Mouse (Mus musculus): ENCODE results near the gene B4galnt1. TPM values are rescaled to one million over a fixed set of nuclear protein-coding genes. Genes with fewer than 3 reads are reported as not detected.

The B4galnt1 gene
- total RNA-seq, 1 experiment from 2014 or later = 246 TPM

DNA sequence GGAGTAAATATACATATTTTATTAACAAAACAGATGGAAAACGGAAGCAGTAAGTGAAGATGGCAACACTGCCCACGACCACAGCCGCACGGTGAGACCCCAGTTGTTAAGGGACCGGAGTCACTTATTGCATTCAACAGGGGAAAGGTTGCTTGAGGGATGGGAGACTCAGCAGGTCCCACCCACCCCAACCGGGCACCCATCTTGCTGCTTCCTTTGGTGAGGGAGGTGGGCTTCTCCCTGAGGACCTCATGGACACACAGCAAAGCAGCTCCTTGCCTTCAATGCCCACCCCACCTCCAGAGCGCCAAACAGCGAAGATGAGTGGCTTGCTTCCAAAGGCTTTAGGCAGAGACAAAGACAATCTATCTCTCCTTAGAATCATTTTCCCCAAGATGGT is 32.1 kb downstream of the B4galnt1 start:
- no peak for ATAC-seq (ENCODE audit: extremely low read depth, insufficient number of reproducible peaks, low FRiP score, poor library complexity, severe bottlenecking)

DNA sequence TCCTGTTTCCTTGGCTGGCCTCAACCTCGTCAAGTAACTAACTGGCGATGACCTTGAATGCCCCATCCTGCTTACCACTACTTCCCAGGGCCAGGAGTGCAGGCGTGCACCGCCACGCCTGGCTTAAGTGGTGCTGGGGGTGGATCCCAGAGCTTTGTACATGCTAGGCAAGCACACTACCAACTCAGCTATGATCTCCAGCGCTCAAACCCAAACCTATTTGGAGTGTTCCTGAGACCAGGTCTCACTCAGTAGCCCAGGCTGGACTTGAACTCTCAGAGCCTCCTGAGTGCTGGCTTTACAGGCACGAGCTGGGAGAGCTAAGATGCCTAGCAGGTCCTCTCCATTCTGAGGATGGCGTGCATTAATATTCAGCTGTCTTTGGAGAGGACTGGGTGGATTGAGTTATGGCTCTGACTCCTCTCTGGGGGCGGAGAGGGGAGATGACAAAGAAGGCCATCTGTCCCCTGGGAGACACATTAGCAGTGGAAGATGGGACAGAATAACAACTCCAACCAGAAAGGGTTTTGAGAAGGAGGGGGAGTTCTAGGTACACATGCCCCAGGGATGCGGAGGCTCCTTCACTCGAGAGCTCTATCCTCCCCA is 32.6 kb downstream of the B4galnt1 start:
- no peak for ATAC-seq (ENCODE audit: extremely low read depth, insufficient number of reproducible peaks, low FRiP score, poor library complexity, severe bottlenecking)

DNA sequence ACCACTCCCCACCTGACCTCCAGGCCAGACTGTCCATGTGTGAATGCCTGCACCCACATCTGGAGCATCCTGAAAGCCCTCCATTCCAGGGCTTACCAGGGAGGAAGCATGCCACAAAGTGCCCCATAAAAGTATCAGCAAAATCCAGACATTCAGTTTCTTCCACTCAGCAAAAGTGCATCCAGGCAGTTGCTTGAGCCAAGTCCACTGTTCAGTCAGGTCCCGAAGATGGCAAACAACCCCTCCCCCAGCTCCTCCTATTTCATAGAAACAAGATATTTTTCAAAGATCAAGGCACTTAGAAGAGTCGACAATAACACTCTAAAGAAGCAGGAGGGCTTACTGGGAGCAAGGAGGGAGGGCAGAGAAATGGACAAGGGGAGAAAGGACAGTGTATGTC is 33.5 kb downstream of the B4galnt1 start:
- ATAC-seq (ENCODE audit: extremely low read depth, insufficient number of reproducible peaks, low FRiP score, poor library complexity, severe bottlenecking) = no peak

DNA sequence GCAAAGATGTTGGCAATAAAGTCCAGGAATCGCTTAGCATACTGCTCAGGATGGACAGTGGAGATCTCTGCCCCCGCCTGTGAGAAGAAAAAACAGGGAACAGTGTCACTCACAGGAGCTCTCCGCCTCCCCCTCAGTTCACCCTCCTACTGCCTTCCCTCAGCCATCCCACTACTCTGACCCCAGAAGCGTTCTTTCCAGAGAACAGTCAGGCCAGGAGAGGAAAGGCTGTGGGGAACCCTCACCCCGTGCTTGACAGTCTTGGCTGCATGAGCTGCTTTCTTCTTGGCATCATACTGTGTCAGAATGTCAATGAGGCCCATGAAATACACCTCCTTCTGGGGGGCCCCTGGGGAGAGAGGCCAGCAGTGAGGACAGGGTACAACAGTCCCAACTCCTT is 34.0 kb downstream of the B4galnt1 start:
- ATAC-seq (ENCODE audit: extremely low read depth, insufficient number of reproducible peaks, low FRiP score, poor library complexity, severe bottlenecking) = no peak

DNA sequence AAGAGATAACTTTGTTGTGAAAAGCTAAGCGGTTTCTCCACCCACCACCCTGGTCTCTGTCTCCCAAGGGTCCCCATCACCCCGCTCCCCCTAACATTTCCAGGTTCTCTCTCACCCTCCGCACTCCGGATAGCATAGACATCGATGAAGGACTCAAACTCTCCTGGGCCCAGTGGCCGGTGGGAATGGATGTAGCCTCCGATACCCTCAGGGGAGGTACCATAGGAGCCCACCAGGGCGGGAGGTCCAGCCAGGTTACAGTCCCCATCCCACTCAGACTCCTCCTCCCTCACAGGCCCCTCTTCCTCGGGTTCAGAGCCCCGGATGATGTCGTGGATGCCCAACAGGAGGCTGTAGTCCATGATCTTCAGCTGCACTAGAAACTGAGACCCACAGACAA is 34.4 kb downstream of the B4galnt1 start:
- ATAC-seq (ENCODE audit: extremely low read depth, insufficient number of reproducible peaks, low FRiP score, poor library complexity, severe bottlenecking) = no peak

DNA sequence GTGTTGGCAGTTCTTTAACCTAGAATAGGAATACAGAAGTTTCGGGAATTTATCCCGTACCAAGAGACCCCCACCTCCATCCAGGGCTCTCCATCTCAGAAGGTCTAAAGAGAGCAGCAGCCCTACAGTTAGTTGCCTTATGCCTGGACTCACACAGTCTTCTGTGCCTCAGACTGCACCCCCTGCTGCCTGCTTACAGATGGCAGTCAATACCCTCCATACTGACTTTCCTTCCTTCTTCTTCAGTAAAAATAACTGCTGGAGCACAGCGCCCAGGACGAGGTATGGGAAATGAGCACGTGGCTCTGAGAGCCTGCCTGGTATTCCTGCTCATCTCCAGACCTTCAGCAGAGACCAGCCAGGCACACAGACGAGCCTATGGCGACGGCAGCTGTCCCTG is 35.3 kb downstream of the B4galnt1 start:
- no peak for ATAC-seq (ENCODE audit: extremely low read depth, insufficient number of reproducible peaks, low FRiP score, poor library complexity, severe bottlenecking)

DNA sequence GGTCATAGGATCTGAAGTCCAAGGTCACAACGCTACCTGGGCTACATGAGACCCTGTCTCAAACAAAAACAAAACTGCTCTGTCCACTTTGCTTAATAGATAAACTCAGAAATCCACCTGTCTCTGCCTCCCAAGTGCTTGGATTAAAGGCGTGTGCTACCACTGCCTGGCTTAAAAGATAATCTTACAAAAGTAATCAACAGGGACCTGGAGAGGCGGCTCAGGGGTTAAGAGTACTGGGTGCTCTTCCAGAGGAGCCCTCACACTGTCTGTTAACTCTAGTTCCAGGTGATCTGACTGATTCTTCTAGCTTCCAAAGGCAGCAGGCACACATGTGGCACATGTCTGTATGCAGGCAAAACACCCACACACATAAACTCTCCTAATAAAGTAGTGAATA is 38.1 kb downstream of the B4galnt1 start:
- ATAC-seq (ENCODE audit: extremely low read depth, insufficient number of reproducible peaks, low FRiP score, poor library complexity, severe bottlenecking) = no peak

DNA sequence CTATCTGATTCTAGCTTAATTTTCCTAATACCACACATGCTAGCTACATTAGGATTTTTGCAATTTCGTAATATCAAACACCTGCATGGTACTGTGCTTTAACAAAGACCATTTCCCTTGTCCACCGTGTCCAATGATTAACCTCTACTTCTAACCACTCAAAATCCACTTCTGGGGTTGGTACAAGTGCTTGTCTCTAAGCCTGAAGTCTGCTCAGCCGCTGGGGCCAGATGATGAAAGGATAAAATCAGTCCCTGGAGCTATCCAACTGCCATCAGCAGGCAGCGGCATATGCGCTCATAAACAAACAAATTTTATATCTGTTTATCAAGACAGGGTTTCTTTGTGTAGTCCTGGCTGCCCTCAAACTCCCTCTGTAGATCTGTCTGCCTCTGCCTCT is 39.6 kb downstream of the B4galnt1 start:
- no peak for ATAC-seq (ENCODE audit: extremely low read depth, insufficient number of reproducible peaks, low FRiP score, poor library complexity, severe bottlenecking)

DNA sequence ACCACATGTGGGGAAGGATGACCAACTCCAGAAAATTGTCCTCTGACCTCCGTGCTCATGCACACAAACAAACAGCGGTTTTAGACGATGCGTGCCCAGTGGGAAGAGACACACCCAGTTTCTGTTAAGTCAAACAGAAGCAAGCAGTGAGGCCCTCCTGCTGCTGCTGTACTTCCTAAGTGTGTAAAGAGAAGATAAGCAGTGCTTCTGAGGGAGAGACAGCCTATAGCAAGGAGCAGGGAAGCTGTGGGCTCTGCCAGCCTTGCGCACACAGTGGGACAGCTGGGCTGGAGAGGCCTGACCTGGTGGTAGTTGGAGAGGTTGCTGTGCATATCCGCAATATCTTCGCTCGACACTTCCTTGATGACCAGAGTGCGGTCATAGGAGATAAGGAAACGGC is 40.3 kb downstream of the B4galnt1 start:
- no peak for ATAC-seq (ENCODE audit: extremely low read depth, insufficient number of reproducible peaks, low FRiP score, poor library complexity, severe bottlenecking)

DNA sequence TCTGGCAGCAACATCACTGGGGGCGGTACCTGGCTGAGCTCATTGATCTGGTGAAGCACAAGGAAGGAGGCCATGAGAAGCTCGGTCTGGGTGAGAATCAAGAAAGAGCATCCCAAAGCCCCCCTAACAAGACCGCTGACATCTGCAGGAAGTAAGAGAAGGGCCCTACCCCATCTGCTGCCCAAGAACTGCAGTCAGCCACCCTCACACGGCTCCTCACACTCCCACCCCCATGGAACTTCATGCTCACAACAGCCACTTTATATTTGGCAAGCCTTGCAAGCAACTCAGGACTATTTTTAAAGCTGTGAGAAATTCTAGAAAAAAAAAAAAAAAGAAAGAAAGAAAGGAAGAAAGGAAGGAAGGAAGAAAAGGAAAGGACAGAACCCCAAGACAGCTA is 43.9 kb downstream of the B4galnt1 start:
- ATAC-seq (ENCODE audit: extremely low read depth, insufficient number of reproducible peaks, low FRiP score, poor library complexity, severe bottlenecking) = no peak

DNA sequence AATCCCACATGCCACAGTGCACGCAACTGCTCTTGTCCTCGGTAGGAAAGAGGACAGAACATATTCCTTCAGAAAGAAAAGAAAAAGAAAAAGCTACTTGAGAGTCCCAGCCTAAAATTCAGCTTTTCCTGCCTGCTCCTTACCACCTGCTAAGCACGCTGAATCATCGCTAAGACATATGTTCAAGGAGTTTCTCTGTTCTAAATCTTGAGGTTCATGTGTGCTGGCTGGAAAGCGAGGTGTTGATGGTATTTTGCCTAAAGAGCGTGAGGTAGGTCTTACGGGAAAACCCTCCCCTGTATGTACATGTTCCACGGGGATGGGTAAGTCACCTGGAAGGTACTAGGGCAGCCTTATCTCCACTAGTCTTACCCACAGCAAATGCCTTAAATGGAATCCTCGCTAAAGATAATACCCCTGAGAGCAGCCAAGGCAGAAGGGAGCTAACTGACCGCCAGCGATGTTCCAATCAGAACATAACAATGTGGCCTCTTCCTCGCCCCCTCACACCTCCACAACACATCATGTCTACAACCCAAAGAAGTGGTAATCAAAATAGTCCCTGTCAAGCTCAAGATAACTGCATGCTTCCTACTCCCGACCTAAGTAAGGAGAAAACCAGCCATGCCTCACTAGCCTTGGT is 45.0 kb downstream of the B4galnt1 start:
- ATAC-seq (ENCODE audit: extremely low read depth, insufficient number of reproducible peaks, low FRiP score, poor library complexity, severe bottlenecking) = no peak

DNA sequence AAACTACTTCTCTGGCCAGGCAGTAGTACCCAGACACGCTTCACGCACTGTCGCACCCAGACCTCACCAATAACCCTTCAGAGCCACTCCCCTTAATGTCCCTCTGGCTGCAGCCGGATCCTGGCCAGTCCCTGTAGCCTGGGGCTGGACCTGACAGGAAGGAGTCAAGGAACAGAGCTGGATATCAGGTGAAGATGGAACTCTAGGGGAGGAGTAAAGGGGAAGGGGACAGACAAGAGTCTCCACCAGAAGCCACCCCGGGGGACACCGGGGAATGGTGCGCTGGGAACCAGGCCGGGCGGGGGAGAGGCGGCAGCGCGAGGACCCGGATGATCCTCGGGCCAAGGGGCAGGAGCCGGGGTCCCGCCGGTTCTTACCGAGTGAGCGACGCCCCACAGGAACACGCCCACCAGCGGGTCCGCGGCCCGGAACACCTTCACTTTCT is 46.0 kb downstream of the B4galnt1 start:
- no peak for ATAC-seq (ENCODE audit: extremely low read depth, insufficient number of reproducible peaks, low FRiP score, poor library complexity, severe bottlenecking)

DNA sequence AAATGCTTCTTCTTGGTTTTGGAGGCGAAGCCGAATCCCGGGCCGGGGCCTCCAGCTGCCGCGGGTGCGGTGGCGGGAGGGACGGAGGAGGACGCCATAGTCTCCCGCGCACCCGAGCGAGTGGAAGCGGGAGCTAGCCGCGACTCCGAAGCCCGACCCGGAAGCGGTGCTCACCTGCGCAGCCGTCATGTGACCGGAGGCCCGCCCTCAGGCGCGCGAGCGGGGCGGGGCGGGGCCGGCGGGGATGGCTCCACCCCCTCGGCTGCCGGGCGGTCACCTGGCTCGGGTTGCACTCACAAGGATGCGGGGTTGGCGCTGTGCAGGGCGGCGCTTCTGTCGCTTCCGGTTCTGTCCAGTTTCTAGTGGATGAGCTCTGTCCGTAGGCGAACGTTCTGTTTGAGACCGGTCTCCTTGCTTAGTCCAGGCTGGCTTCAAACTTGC is 46.4 kb downstream of the B4galnt1 start, which contains the start of gene Pip4k2c:
TSS of gene Pip4k2c (minus strand) at position 172 of the 441 bp plus-strand sequence.
- ATAC-seq (ENCODE audit: extremely low read depth, insufficient number of reproducible peaks, low FRiP score, poor library complexity, severe bottlenecking) = peak; percentile 81

DNA sequence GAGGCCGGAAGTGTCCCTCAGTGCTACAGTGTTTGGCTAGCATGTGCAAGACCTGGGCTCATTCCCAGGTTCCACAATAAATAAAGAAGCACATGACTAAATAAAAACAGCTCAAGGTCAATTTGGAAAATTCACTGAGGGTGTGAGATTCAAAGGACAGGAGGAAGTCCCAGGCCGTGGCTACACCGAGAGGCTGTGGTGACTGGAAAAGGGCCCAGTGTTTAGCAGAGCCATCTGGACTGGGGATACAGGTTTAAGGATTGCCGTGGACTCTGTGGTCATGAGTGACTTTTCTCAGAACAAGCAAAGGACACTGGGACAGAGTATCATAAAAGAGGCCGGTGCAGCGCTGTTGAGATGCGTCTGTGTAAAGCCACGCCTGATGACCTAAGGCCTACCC is 48.2 kb downstream of the B4galnt1 start:
- ATAC-seq (ENCODE audit: extremely low read depth, insufficient number of reproducible peaks, low FRiP score, poor library complexity, severe bottlenecking) = no peak

DNA sequence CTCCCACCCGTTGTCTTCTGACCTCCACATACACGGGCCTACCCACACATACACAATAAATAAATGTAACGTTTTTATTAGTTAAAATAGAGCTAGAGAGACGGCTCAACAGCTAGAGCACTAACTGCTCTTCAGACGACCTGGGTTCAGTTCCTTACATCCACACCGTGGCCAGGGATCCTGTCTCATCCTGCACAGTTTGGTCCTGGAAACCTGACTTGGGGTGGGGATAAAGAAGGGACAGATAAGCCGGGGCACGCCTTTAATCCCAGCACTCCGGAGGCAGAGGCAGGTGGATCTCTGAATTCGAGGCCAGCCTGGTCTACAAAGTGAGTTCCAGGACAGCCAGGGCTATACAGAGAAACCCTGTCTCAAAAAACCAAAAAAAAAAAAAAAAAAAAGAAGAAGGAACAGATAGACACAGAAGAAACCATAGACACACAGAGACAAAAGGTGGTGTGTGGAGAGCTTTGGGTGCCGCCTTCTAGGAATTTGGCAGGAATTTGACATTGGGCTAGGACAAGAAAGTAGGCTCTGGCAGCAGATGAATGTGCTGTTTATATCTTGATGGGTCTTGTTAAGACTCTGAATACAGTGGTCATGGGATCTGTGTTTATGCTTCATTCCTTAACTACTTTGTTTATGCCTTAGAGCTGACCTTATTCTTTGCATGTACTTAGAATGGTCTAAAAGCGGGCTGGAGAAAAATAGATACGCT is 48.8 kb downstream of the B4galnt1 start:
- no peak for ATAC-seq (ENCODE audit: extremely low read depth, insufficient number of reproducible peaks, low FRiP score, poor library complexity, severe bottlenecking)

DNA sequence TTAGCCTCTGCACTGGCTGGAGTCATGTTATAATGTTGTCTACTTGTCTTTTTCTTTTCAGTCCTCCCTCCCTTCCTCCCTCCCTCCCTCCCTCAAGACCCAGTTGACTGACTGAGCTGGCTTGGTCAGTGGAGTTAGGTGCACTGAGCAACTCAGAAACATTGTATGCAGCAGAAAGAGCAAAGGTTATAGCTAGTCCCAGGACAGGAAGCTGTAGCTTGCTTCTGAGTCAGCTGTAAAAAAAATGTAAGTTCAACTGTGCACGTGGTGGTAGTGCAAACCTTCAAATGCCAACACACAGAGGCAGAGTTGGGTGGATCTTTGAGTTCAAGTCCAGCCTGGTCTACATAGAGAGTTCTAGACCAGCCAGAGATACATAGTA is 49.4 kb downstream of the B4galnt1 start:
- no peak for ATAC-seq (ENCODE audit: extremely low read depth, insufficient number of reproducible peaks, low FRiP score, poor library complexity, severe bottlenecking)

DNA sequence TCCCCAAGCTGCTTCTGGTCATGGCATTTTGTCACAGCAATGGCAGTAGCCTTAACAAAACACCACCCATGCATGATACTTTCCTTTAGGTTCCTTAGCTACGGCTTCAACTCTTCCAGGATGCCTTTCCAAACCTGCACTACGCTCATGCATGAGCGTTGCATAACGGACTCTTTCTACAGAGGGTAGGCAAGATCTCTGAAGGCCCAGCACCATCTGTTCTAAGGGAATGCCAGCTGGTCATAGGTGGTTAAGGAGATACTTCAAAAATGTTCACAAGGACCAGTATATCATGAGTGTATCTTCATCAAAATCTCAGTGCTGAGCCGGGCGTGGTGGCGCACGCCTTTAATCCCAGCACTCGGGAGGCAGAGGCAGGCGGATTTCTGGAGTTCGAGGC is 51.4 kb downstream of the B4galnt1 start:
- ATAC-seq (ENCODE audit: extremely low read depth, insufficient number of reproducible peaks, low FRiP score, poor library complexity, severe bottlenecking) = no peak

DNA sequence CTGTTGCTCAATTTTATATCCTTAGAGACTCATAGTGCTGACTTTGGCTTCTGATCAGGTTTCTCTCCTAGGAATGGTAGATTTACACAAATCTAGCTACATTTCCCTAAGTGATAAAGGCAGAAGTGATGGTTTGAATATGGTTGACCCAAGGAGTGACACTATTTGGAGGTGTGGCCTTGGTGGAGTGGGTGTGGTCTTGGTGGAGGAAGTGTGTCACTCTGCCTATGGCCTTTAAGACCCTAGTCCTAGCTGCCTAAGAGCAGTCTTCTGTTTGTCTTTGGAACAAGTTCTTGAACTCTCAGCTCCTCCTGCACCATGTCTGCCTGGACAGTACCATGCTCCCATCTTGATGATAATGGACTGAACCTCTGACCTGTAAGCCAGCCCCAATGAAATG is 52.2 kb downstream of the B4galnt1 start:
- ATAC-seq (ENCODE audit: extremely low read depth, insufficient number of reproducible peaks, low FRiP score, poor library complexity, severe bottlenecking) = no peak

DNA sequence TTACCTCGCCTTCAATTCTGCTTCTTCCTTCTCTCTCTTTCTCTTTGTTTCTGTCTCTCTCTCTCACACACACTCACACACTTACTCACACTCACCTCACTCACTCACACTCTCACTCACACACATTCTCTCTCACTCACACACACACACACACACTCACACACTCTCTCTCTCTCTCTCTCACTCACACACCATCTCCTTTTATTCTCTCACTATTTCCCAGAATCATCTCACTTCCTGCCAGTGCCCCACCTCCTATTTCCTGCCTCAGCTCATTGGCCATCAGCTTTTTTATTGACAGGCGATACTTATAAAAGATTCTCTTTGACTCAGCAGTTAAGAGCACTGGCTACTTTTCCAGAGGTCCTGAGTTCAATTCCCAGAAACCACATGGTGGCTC is 53.3 kb downstream of the B4galnt1 start:
- ATAC-seq (ENCODE audit: extremely low read depth, insufficient number of reproducible peaks, low FRiP score, poor library complexity, severe bottlenecking) = no peak

Data from neutrophil, adult 5-6 weeks (primary cell).